Mouse (Mus musculus) embryonic facial prominence, embryonic 11.5 days (tissue): ENCODE results near the gene Bpi. TPM values are rescaled to one million over a fixed set of nuclear protein-coding genes. Genes with fewer than 3 reads are reported as not detected.

Experiments
- ATAC-seq: fragments of 200-750 bp; cut with Nextera tagmentation; replicated peaks from 2 replicates; pipeline ENCODE4 v1.8.0; 2017; ENCODE audit warnings: low read depth; ENCODE audit not compliant: insufficient number of reproducible peaks, low FRiP score, low TSS enrichment
- DNase-seq: peaks from one replicate; pipeline ENCODE4 v3.0.0-alpha.2; 2015; ENCODE audit warnings: low spot score
- H3K27ac ChIP-seq: fragments of 300-500 bp; sonication (generic); replicated peaks from 2 replicates; pipeline ENCODE4 v1.5.1; 2014; ENCODE audit warnings: mild to moderate bottlenecking, low read depth, low read length, control low read depth
- H3K27me3 ChIP-seq: fragments of 300-500 bp; sonication (generic); 2 replicates; pipeline ENCODE4 v1.6.1; 2014; ENCODE audit warnings: mild to moderate bottlenecking, low read length, moderate library complexity, mixed read lengths; ENCODE audit not compliant: control insufficient read depth, insufficient read depth
- H3K36me3 ChIP-seq: fragments of 300-500 bp; sonication (generic); replicated peaks from 2 replicates; pipeline ENCODE4 v1.6.1; 2014; ENCODE audit warnings: low read depth, mild to moderate bottlenecking, low read length, moderate library complexity, mixed read lengths; ENCODE audit not compliant: control insufficient read depth, insufficient read depth
- H3K4me1 ChIP-seq: fragments of 300-500 bp; sonication (generic); 2 replicates; pipeline ENCODE4 v1.6.1; 2014; ENCODE audit warnings: low read length, mixed read lengths; ENCODE audit not compliant: control insufficient read depth, insufficient read depth
- H3K4me2 ChIP-seq: fragments of 300-500 bp; sonication (generic); 2 replicates; pipeline ENCODE4 v1.6.1; 2014; ENCODE audit warnings: low read depth, mild to moderate bottlenecking, control low read depth, low read length, moderate library complexity
- H3K4me3 ChIP-seq: fragments of 300-500 bp; sonication (generic); 2 replicates; pipeline ENCODE4 v1.5.1; 2014; ENCODE audit warnings: low read depth, low read length, control low read depth
- H3K9ac ChIP-seq: fragments of 300-500 bp; sonication (generic); replicated peaks from 2 replicates; pipeline ENCODE4 v1.6.1; 2014; ENCODE audit warnings: mild to moderate bottlenecking, control low read depth, low read length
- H3K9me3 ChIP-seq: fragments of 300-500 bp; sonication (generic); replicated peaks from 2 replicates; pipeline ENCODE4 v1.6.1; 2016; ENCODE audit warnings: mild to moderate bottlenecking, low read length, inconsistent platforms, mixed read lengths; ENCODE audit not compliant: control insufficient read depth
- WGBS: fragments of 180-500 bp; shearing (Covaris S2); extraction: QIAGEN DNeasy Blood & Tissue Kit; methylation state at CpG from one replicate; pipeline ENCODE4 v1.1.7; 2014; 5-methylcytosine and 5-hydroxymethylcytosine counted together
- polyA plus RNA-seq: library from polyadenylated mRNA; unstranded; fragments of >200 nt; fragmentation: Nextera tagmentation; extraction: Ambion mirVana; gene quantifications from 2 replicates; pipeline ENCODE4 v1.2.1, GENCODE M21; 2014

The Bpi gene
- not detected in 2 replicates for polyA plus RNA-seq

DNA sequence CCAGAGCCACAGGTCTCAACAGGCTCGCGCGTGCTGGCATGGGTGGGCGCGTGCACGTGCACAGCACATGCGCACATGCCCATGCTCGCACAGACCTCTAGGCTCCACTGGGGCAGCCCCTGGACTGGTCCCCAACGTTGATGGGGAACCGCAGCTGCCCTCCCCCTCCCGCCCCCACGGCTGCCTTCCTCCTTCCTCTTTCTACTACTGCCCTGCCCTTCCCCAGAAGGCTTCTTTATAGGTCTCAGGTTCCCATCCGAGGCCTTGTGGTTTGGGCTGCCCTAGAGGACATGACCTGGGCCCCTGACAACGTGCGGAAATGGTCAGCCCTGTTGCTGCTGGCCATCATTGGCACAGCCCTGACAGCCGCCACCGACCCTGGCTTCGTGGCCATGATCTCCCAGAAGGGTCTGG is at the start of gene Bpi:
Bpi (plus strand) TSS at position 90 of the 414 bp plus-strand sequence.
- Histone ChIP-seq H3K4me3 (no peak within 1 kb of the TSS), H3K4me2 (no peak within 1 kb of the TSS), H3K27ac (no peak within 1 kb of the TSS)

DNA sequence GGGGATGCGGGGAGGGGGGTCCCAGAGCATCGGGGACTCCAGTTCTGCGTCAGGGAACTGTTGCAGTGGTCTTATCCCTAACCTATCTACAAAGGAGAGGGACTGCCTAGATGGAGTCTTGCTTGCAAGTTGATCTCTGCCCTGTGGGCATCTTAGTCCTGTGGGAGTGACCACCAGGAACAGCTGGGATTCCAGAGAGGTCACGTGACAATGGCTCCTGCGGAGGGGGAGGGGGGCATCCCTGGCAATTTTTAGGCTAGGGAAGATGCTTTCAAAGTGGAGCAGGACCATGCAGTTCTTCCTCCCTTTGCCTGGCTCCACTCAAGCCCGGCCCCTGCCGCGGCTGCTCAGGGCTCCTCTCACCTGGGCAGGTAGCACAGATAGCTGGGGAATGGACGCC is 48.1 kb upstream of the Bpi start:
- Histone ChIP-seq H3K4me1 (peaks cover 7% of the 10 kb centered on the region; the same call in 1 of the 2 replicates), H3K4me3 (no peak overlapping the region), H3K9ac (no peak overlapping the region; the same call in 1 of the 2 replicates), H3K9me3 (no peaks in the 10 kb centered on the region), H3K36me3 (no peaks in the 10 kb centered on the region), H3K27me3 (no peaks in the 10 kb centered on the region), H3K4me2 (no peak overlapping the region), H3K27ac (no peak overlapping the region)
- no peak for ATAC-seq
- DNase-seq = peak; percentile 66
- 36% methylated on average over 9 of the region's 9 CpGs for WGBS

More for the DNA sequence above, at the start of gene Bpi:
- 56% methylated on average over 18 of the region's 18 CpGs for WGBS
- DNase-seq (peak; percentile 23), ATAC-seq (peak; percentile 20; the same call in 1 of the 2 replicates)
- Histone ChIP-seq H3K36me3 (no peaks in the 10 kb centered on the region), H3K27me3 (no peaks in the 10 kb centered on the region), H3K4me1 (peaks cover 3% of the 10 kb centered on the region; the same call in 1 of the 2 replicates), H3K9me3 (no peaks in the 10 kb centered on the region), H3K9ac (no peak within 1 kb of the TSS)

DNA sequence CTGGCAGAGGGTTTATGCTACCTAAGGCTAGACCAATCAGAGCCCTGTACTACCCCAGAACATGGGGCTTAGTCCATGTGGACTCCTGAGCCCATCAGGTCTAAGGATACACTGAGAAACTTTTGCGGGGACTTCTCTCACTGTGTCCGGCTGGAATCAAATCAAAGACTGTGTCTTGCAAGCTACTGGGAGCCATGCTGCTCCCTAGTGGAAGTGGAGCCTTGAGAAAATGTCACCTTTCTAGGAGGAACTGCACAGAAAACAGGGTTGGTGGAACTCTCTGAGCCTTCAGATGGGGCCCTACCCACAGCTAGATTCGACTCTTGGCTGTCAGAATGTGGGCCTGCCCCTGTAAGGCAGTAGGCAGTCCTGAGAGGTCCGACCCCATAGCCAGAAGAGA is 47.4 kb upstream of the Bpi start:
- Histone ChIP-seq H3K4me3 (no peak overlapping the region), H3K4me1 (peaks cover 7% of the 10 kb centered on the region; the same call in 1 of the 2 replicates), H3K36me3 (no peaks in the 10 kb centered on the region), H3K9ac (no peak overlapping the region; the same call in 1 of the 2 replicates), H3K9me3 (no peaks in the 10 kb centered on the region), H3K27ac (no peak overlapping the region), H3K4me2 (no peak overlapping the region), H3K27me3 (no peaks in the 10 kb centered on the region)
- ATAC-seq (no peak), DNase-seq (no peak)
- WGBS = 41% methylated on average over 4 of the region's 4 CpGs

DNA sequence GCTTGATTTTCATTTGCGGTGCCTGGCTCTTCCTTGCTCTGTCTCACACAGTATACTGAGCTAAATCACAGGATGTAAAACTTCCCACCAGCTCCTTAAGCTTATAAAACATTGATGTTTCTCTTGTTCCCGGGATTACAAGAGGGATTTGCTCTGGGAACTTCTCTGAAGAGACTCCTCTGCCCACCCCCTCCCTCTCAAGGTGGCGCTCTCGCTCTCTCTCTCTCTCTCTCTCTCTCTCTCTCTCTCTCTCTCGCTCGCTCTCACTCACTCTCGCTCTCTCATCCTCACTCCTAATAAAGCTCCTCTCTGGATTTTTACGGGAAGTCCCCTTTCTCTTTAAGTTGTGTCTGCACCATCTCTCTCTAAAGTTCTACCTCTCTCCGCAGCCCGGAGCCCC is 46.9 kb upstream of the Bpi start:
- no peak for ATAC-seq
- WGBS = 26% methylated on average over 9 of the region's 10 CpGs
- Histone ChIP-seq H3K9me3 (no peaks in the 10 kb centered on the region), H3K4me1 (peaks cover 7% of the 10 kb centered on the region; the same call in 1 of the 2 replicates), H3K36me3 (no peaks in the 10 kb centered on the region), H3K9ac (no peak overlapping the region; the same call in 1 of the 2 replicates), H3K4me3 (no peak overlapping the region), H3K27me3 (no peaks in the 10 kb centered on the region), H3K4me2 (no peak overlapping the region; the same call in 1 of the 2 replicates), H3K27ac (no peak overlapping the region)
- peak; percentile 47 for DNase-seq

DNA sequence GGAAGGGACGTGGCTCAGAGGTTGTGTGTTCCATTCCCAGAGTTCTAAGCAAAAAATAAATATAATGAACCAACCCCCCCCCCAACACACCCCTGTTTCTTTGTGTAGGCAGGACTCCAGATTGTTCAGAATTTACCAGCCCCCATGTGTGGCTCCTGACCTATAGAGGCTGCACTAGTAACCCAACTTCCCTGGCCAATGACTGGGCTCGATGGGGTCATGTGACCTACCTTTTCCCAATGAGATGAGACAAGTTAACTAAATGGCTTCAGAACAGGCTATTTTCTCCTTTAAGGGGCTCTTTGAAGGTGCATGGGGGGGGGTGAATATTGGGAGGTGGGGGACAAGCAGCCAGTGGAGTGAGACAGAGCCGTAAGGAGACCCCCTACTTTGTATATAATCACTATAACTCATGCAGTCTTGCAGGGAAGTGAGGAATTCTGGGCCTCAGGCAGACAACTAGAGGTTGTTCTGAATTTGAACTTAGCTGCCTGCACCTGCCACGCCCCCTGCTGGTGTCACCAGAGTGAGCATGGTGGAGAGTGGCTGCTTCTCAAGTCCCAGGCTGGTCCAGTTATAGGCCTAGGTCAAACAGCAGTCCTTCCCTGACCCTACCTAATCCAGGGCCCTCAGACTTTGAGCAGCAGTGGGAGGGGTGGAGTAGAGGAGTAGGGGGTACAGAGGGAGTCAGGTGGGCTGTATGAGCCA is 46.0 kb upstream of the Bpi start:
- no peak overlapping the region for H3K4me2 ChIP-seq
- no peak overlapping the region for H3K4me3 ChIP-seq

DNA sequence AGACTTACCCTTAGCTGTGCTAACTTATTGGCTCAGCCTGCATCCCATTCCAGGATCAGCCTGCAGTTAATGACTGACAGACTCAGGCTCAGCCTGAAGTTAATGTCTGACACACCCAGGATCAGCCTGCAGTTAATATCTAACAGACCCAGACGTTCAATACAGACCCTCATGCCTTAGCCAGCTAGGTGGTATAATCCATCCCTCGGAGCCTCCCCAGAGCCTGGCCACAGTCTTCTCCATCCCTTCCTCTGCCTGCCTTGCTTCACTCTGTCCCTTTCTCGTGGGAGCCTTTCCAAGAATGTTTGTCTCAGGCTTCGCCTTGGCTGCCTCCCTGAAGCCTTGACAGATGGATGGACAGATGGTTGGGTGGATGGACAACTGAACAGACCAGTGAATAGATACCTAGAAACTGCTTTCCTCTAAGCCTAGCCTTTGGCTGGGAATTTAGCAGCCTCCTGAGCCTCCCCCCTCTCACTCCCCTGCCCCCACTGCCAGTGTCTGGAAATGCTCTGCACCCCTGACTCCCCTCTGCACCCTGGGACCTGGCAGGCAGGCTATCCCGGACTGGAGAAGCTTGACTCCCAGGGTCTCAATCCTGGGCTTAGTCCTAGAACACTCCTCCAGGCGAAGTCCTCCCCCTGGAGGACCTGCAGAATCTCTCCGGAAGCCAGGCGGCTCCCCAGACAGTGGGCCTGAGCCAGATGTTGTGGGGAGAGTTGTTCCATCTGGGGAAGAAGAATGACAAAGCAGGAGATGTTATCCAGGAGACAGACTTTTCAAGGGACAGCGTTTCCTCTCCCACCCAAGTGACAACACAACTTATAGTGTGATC is 42.4 kb upstream of the Bpi start:
- ATAC-seq (no peak), DNase-seq (no peak)
- no peaks in the 10 kb centered on the region for H3K27me3 ChIP-seq
- no peaks in the 10 kb centered on the region for H3K9me3 ChIP-seq
- H3K9ac ChIP-seq = peak overlapping the region; percentile 8; the same call in 1 of the 2 replicates
- 0 out of 2 replicates have a peak, but pooled peaks cover 3% of the 10 kb centered on the region for H3K4me1 ChIP-seq
- no peaks in the 10 kb centered on the region for H3K36me3 ChIP-seq
- 55% methylated on average over 9 of the region's 9 CpGs for WGBS
- no peak overlapping the region for H3K4me3 ChIP-seq
- no peak overlapping the region for H3K4me2 ChIP-seq
- no peak overlapping the region for H3K27ac ChIP-seq

More for the DNA sequence above, 46.0 kb upstream of the Bpi start:
- H3K4me1 ChIP-seq = peaks cover 7% of the 10 kb centered on the region; the same call in 1 of the 2 replicates
- H3K36me3 ChIP-seq = no peaks in the 10 kb centered on the region
- H3K9me3 ChIP-seq = no peaks in the 10 kb centered on the region
- no peak overlapping the region for H3K27ac ChIP-seq
- WGBS = 59% methylated on average over 4 of the region's 4 CpGs
- H3K27me3 ChIP-seq = no peaks in the 10 kb centered on the region
- DNase-seq (no peak), ATAC-seq (no peak)
- H3K9ac ChIP-seq = no peak overlapping the region

DNA sequence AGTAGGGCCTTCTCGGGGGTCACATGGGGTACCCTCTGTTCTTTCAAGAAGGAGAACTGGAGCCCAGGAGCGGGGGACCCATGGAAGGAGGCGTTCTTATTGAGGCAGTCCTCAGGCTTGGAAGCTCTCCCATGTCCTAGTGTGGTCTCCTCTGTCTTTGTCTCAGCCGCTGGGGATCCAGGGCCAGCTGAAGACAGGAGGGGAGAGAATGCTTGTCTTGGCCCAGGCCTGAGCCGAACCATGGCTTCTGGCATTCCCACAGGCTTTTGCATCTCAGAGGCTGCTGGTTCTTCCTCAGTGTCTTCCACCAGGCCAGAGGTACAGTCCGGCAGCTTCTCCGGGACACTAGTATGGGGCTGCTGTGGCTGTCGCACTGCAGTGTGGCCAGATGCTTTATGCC is 41.4 kb upstream of the Bpi start:
- no peaks in the 10 kb centered on the region for H3K4me1 ChIP-seq
- H3K27ac ChIP-seq = no peak overlapping the region
- no peaks in the 10 kb centered on the region for H3K27me3 ChIP-seq
- DNase-seq (no peak), ATAC-seq (no peak)
- H3K4me3 ChIP-seq = no peak overlapping the region
- 93% methylated on average over 8 of the region's 8 CpGs for WGBS
- H3K4me2 ChIP-seq = no peak overlapping the region
- no peaks in the 10 kb centered on the region for H3K9me3 ChIP-seq
- H3K9ac ChIP-seq = no peak overlapping the region
- H3K36me3 ChIP-seq = no peaks in the 10 kb centered on the region
